Mouse (Mus musculus): Measurements from ENCODE around the gene Pdzd8. TPM values are rescaled to one million over a fixed set of nuclear protein-coding genes. Genes with fewer than 3 reads are reported as not detected.
A peak's percentile ranks its signal among the peaks of the same experiment; 100 is the strongest.

Gene Pdzd8
- total and polyA plus RNA-seq, 2 experiments from 2014 or later, result 11.3 to 48.8 TPM

GRCm38 (mm10) chr19:59351151-59351889 is 5.7 kb upstream of the Pdzd8 start:
- Histone ChIP-seq H3K4me3 (ENCODE audit: low read depth, low read length) (no peak overlapping the region), H3K4me2 (ENCODE audit: low read depth, low read length, poor library complexity, severe bottlenecking) (no peak overlapping the region), H3K36me3 (ENCODE audit: insufficient read depth, low read length) (no peaks in the 10 kb centered on the region), H3K27ac (ENCODE audit: low read depth, low read length) (no peak overlapping the region), H3K4me1 (ENCODE audit: insufficient read depth, low read length) (no peaks in the 10 kb centered on the region), H3K27me3 (ENCODE audit: insufficient read depth, low read length) (no peaks in the 10 kb centered on the region), H3K9ac (replicated peaks; ENCODE audit: low read length, poor library complexity, severe bottlenecking) (no peak overlapping the region), H3K9me3 (ENCODE audit: low read length) (no peaks in the 10 kb centered on the region)
- ATAC-seq (ENCODE audit: low FRiP score), result no peak
- WGBS, result 69% methylated on average over 15 of the region's 15 CpGs
- DNase-seq (ENCODE audit: low spot score), result no peak
- TF ChIP-seq CTCF (IDR thresholded peaks at IDR 0.05), result no peak

DNA sequence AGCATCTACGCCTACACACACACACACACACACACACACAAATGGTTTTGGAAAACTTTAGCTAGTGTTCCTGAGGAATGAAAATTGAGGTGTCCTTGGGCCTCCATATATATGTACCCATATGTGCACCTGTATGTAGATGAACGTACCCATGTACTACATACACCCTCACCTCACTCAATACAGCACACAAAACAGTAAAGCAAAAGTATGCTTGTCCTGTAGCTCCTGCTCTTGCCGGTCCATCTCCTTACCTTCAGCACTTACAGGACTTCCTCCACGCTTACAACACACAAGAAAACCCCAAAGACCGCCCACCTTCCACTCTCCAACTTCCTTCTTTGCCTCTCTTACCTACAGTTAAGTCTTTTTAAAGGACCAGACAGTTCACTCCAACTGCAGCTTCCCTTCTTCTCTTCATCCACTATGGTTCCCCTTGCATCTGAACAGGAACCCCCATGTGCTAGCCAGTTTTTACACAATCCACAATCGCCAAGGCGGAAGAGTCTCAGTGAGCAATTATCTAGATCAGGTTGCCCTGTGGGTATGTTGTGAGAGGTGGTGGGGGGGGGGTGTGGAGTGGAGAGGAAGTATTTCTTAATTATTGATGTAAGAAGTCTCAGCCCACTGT is 4.8 kb upstream of the Pdzd8 start:
- H3K4me1 ChIP-seq (ENCODE audit: insufficient read depth, low read length), result no peaks in the 10 kb centered on the region
- H3K27me3 ChIP-seq (ENCODE audit: insufficient read depth, low read length), result no peaks in the 10 kb centered on the region
- no peak overlapping the region for H3K27ac ChIP-seq (ENCODE audit: low read depth, low read length)
- DNase-seq (ENCODE audit: low spot score), result no peak
- no peak for TF ChIP-seq CTCF (IDR thresholded peaks at IDR 0.05)
- no peak overlapping the region for H3K9ac ChIP-seq (replicated peaks; ENCODE audit: low read length, poor library complexity, severe bottlenecking)
- no peaks in the 10 kb centered on the region for H3K36me3 ChIP-seq (ENCODE audit: insufficient read depth, low read length)
- H3K9me3 ChIP-seq (ENCODE audit: low read length), result no peaks in the 10 kb centered on the region
- no peak for ATAC-seq (ENCODE audit: low FRiP score)
- 90% methylated on average over 7 of the region's 7 CpGs for WGBS
- H3K4me2 ChIP-seq (ENCODE audit: low read depth, low read length, poor library complexity, severe bottlenecking), result no peak overlapping the region
- no peak overlapping the region for H3K4me3 ChIP-seq (ENCODE audit: low read depth, low read length)

- 87% methylated on average over 6 of the region's 6 CpGs for WGBS
- DNase-seq (ENCODE audit: low spot score) (no peak), ATAC-seq (ENCODE audit: low FRiP score) (no peak)
- Histone ChIP-seq H3K36me3 (ENCODE audit: insufficient read depth, low read length) (no peaks in the 10 kb centered on the region), H3K27me3 (ENCODE audit: insufficient read depth, low read length) (no peaks in the 10 kb centered on the region), H3K9me3 (ENCODE audit: low read length) (no peaks in the 10 kb centered on the region), H3K4me3 (ENCODE audit: low read depth, low read length) (no peak overlapping the region), H3K27ac (ENCODE audit: low read depth, low read length) (no peak overlapping the region), H3K4me1 (ENCODE audit: insufficient read depth, low read length) (no peaks in the 10 kb centered on the region), H3K9ac (replicated peaks; ENCODE audit: low read length, poor library complexity, severe bottlenecking) (no peak overlapping the region), H3K4me2 (ENCODE audit: low read depth, low read length, poor library complexity, severe bottlenecking) (no peak overlapping the region)
- TF ChIP-seq CTCF (IDR thresholded peaks at IDR 0.05), result no peak
These were observed 3.9 kb upstream of the Pdzd8 start for GRCm38 (mm10) chr19:59349329-59349960.

GRCm38 (mm10) chr19:59346325-59346724 is 745 bp upstream of the Pdzd8 start:
- H3K9ac ChIP-seq (replicated peaks; ENCODE audit: low read length, poor library complexity, severe bottlenecking), result peak overlapping the region; percentile 83
- no peak for TF ChIP-seq CTCF (IDR thresholded peaks at IDR 0.05)
- WGBS, result 2% methylated on average over 11 of the region's 11 CpGs
- H3K27ac ChIP-seq (ENCODE audit: low read depth, low read length), result peak overlapping the region; percentile 90
- DNase-seq (ENCODE audit: low spot score), result no peak
- H3K9me3 ChIP-seq (ENCODE audit: low read length), result no peaks in the 10 kb centered on the region
- peaks cover 8% of the 10 kb centered on the region; the same call in 1 of the 2 replicates for H3K4me1 ChIP-seq (ENCODE audit: insufficient read depth, low read length)
- H3K4me3 ChIP-seq (ENCODE audit: low read depth, low read length), result peak overlapping the region; percentile 92
- peak; percentile 9 for ATAC-seq (ENCODE audit: low FRiP score)
- H3K36me3 ChIP-seq (ENCODE audit: insufficient read depth, low read length), result no peaks in the 10 kb centered on the region
- peak overlapping the region; percentile 99 for H3K4me2 ChIP-seq (ENCODE audit: low read depth, low read length, poor library complexity, severe bottlenecking)
- H3K27me3 ChIP-seq (ENCODE audit: insufficient read depth, low read length), result no peaks in the 10 kb centered on the region

DNA sequence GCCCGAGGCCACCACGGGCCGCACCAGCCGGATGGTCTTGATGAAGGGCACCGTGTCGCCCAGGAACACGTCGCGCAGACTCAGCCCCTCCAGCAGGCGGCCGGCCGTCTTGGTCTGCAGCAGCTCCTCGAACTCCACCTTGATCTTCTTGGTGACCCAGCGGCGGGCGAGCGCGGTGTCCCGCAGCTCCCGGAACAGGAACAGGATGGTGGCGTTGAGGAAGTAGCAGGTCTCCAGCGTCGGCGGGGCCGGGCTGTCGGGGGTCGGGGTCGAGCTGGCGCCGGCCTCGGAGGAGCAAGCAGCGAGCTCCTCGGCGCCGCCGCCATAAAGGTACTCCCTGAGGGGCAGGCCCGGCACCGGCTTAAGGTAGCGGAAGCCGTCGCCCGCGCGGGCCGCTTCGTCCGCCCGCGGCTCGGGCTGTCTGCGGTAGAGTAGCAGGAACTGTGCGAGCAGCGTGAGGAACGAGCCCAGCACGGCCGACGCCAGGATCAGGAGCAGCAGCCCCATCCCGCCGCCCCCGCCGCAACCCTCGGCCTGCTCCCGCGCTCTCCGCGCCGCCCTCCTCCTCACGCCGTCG is 411 bp downstream of the Pdzd8 start:
- Histone ChIP-seq H3K9ac (replicated peaks; ENCODE audit: low read length, poor library complexity, severe bottlenecking) (peak overlapping the region; percentile 83), H3K4me2 (ENCODE audit: low read depth, low read length, poor library complexity, severe bottlenecking) (peak overlapping the region; percentile 99), H3K4me3 (ENCODE audit: low read depth, low read length) (peak overlapping the region; percentile 92), H3K27ac (ENCODE audit: low read depth, low read length) (peak overlapping the region; percentile 90), H3K27me3 (ENCODE audit: insufficient read depth, low read length) (no peaks in the 10 kb centered on the region), H3K36me3 (ENCODE audit: insufficient read depth, low read length) (no peaks in the 10 kb centered on the region), H3K9me3 (ENCODE audit: low read length) (no peaks in the 10 kb centered on the region), H3K4me1 (ENCODE audit: insufficient read depth, low read length) (peaks cover 8% of the 10 kb centered on the region; the same call in 1 of the 2 replicates)
- no peak for DNase-seq (ENCODE audit: low spot score)
- WGBS, result 0% methylated on average over 64 of the region's 70 CpGs
- ATAC-seq (ENCODE audit: low FRiP score), result peak; percentile 64
- peak; percentile 37 for TF ChIP-seq CTCF (IDR thresholded peaks at IDR 0.05)
